Mouse (Mus musculus): ENCODE measurements at regions not wholly inside any gene's neighbourhood (a gene's known extent, or its start where the extent isn't known, plus 50 kb on each side); places are given as distances from the start of the nearest gene placed in this dataset.
A peak's percentile ranks its signal among the peaks of the same experiment; 100 is the strongest.

- Histone ChIP-seq H3K9ac (ENCODE audit: low read depth, low read length) (no peak overlapping the region), H3K4me3 (ENCODE audit: low read depth, low read length) (no peak overlapping the region), H3K4me2 (replicated peaks; ENCODE audit: low read depth) (no peak overlapping the region), H3K4me1 (replicated peaks; ENCODE audit: control insufficient read depth, insufficient read depth, low read length) (no peaks in the 10 kb centered on the region), H3K27me3 (replicated peaks; ENCODE audit: control insufficient read depth, insufficient read depth, low read length) (no peaks in the 10 kb centered on the region), H3K9me3 (ENCODE audit: control insufficient read depth) (no peaks in the 10 kb centered on the region), H3K36me3 (ENCODE audit: control insufficient read depth, insufficient read depth) (no peaks in the 10 kb centered on the region), H3K27ac (ENCODE audit: low read depth, low read length) (no peak overlapping the region)
- peak; percentile 94 for TF ChIP-seq CTCF (IDR thresholded peaks at IDR 0.05; ENCODE audit: low read depth)
- peak; percentile 31; the same call in 1 of the 2 replicates for ATAC-seq
- 22% methylated on average over 3 of the region's 3 CpGs for WGBS
Observed at GRCm38 (mm10) chr9:9375304-9375904, 136.5 kb upstream of the Arhgap42 start.

- ATAC-seq, result peak; percentile 41; the same call in 1 of the 2 replicates
- WGBS, result 42% methylated on average over 1 of the region's 1 CpGs
Observed at GRCm38 (mm10) chr9:9372594-9372993, 133.7 kb upstream of the Arhgap42 start.

DNA sequence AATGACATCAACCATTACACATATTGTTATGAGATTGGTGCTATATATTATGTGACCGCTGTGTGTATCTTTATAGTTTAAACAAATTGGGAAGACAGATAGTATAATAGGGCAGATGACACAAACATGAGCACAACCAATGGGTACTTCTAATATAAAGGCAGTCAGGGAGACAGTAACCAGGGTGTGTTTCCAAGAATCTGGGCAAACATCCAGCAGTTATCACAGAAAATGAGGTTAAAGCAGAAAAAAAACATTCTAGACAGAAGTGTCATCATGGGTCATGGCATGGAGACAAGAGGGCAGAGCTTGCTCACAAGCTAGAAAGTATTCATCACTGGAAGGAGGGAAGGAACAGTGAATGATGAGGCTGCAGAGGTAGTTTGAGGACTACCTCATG is 129.8 kb upstream of the Arhgap42 start:
- Histone ChIP-seq H3K36me3 (ENCODE audit: control insufficient read depth, insufficient read depth) (no peaks in the 10 kb centered on the region), H3K4me1 (replicated peaks; ENCODE audit: control insufficient read depth, insufficient read depth, low read length) (no peaks in the 10 kb centered on the region), H3K4me3 (ENCODE audit: low read depth, low read length) (no peak overlapping the region), H3K27me3 (replicated peaks; ENCODE audit: control insufficient read depth, insufficient read depth, low read length) (no peaks in the 10 kb centered on the region), H3K4me2 (replicated peaks; ENCODE audit: low read depth) (no peak overlapping the region), H3K9me3 (ENCODE audit: control insufficient read depth) (no peaks in the 10 kb centered on the region), H3K9ac (ENCODE audit: low read depth, low read length) (no peak overlapping the region), H3K27ac (ENCODE audit: low read depth, low read length) (no peak overlapping the region)
- TF ChIP-seq CTCF (IDR thresholded peaks at IDR 0.05; ENCODE audit: low read depth), result no peak
- 73% methylated on average over 1 of the region's 1 CpGs for WGBS
- ATAC-seq, result no peak

More at GRCm38 (mm10) chr9:9372594-9372993, 133.7 kb upstream of the Arhgap42 start:
- Histone ChIP-seq H3K9me3 (ENCODE audit: control insufficient read depth) (no peaks in the 10 kb centered on the region), H3K9ac (ENCODE audit: low read depth, low read length) (no peak overlapping the region), H3K27me3 (replicated peaks; ENCODE audit: control insufficient read depth, insufficient read depth, low read length) (no peaks in the 10 kb centered on the region), H3K4me1 (replicated peaks; ENCODE audit: control insufficient read depth, insufficient read depth, low read length) (no peaks in the 10 kb centered on the region), H3K4me2 (replicated peaks; ENCODE audit: low read depth) (no peak overlapping the region), H3K4me3 (ENCODE audit: low read depth, low read length) (no peak overlapping the region), H3K27ac (ENCODE audit: low read depth, low read length) (no peak overlapping the region), H3K36me3 (ENCODE audit: control insufficient read depth, insufficient read depth) (no peaks in the 10 kb centered on the region)
- peak; percentile 80 for TF ChIP-seq CTCF (IDR thresholded peaks at IDR 0.05; ENCODE audit: low read depth)

GRCm38 (mm10) chr9:9342456-9343185 is 103.7 kb upstream of the Arhgap42 start:
- H3K4me2 ChIP-seq (replicated peaks; ENCODE audit: low read depth), result no peak overlapping the region
- no peaks in the 10 kb centered on the region for H3K9me3 ChIP-seq (ENCODE audit: control insufficient read depth)
- no peak overlapping the region for H3K27ac ChIP-seq (ENCODE audit: low read depth, low read length)
- ATAC-seq, result no peak
- H3K4me3 ChIP-seq (ENCODE audit: low read depth, low read length), result no peak overlapping the region
- no peak overlapping the region for H3K9ac ChIP-seq (ENCODE audit: low read depth, low read length)
- H3K27me3 ChIP-seq (replicated peaks; ENCODE audit: control insufficient read depth, insufficient read depth, low read length), result no peaks in the 10 kb centered on the region
- H3K4me1 ChIP-seq (replicated peaks; ENCODE audit: control insufficient read depth, insufficient read depth, low read length), result no peaks in the 10 kb centered on the region
- 65% methylated on average over 1 of the region's 1 CpGs for WGBS
- TF ChIP-seq CTCF (IDR thresholded peaks at IDR 0.05; ENCODE audit: low read depth), result no peak
- no peaks in the 10 kb centered on the region for H3K36me3 ChIP-seq (ENCODE audit: control insufficient read depth, insufficient read depth)

GRCm38 (mm10) chr9:9318624-9319023 is 79.7 kb upstream of the Arhgap42 start:
- no peak for ATAC-seq
- no peaks in the 10 kb centered on the region for H3K9me3 ChIP-seq (ENCODE audit: control insufficient read depth)
- no peaks in the 10 kb centered on the region for H3K4me1 ChIP-seq (replicated peaks; ENCODE audit: control insufficient read depth, insufficient read depth, low read length)
- no peak overlapping the region for H3K4me3 ChIP-seq (ENCODE audit: low read depth, low read length)
- H3K27me3 ChIP-seq (replicated peaks; ENCODE audit: control insufficient read depth, insufficient read depth, low read length), result no peaks in the 10 kb centered on the region
- WGBS, result 30% methylated on average over 1 of the region's 1 CpGs
- H3K36me3 ChIP-seq (ENCODE audit: control insufficient read depth, insufficient read depth), result no peaks in the 10 kb centered on the region
- no peak overlapping the region for H3K4me2 ChIP-seq (replicated peaks; ENCODE audit: low read depth)
- no peak overlapping the region for H3K9ac ChIP-seq (ENCODE audit: low read depth, low read length)
- H3K27ac ChIP-seq (ENCODE audit: low read depth, low read length), result no peak overlapping the region
- TF ChIP-seq CTCF (IDR thresholded peaks at IDR 0.05; ENCODE audit: low read depth), result no peak

DNA sequence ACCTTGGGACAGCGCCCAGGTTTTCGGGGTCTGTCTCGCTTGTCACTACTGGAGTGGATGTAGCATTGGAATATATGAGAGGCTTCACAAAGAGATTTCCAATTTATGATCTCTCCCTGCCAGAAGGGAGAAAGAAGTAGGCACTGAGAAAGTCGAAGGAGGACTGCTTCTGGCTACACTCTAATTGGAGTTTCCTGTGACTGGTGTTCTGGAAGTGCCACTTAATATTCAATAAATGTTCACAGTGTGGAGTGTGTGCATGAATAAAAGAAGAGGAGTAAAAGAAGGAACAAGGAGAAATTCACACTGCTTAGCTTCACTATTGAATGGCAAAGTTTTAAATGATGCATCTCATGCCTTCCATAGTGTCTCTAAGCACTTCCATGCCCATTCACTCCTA is 77.1 kb upstream of the Arhgap42 start:
- H3K9ac ChIP-seq (ENCODE audit: low read depth, low read length), result no peak overlapping the region
- H3K4me2 ChIP-seq (replicated peaks; ENCODE audit: low read depth), result no peak overlapping the region
- no peak overlapping the region for H3K4me3 ChIP-seq (ENCODE audit: low read depth, low read length)
- H3K27me3 ChIP-seq (replicated peaks; ENCODE audit: control insufficient read depth, insufficient read depth, low read length), result no peaks in the 10 kb centered on the region
- no peaks in the 10 kb centered on the region for H3K9me3 ChIP-seq (ENCODE audit: control insufficient read depth)
- H3K36me3 ChIP-seq (ENCODE audit: control insufficient read depth, insufficient read depth), result no peaks in the 10 kb centered on the region
- no peak for TF ChIP-seq CTCF (IDR thresholded peaks at IDR 0.05; ENCODE audit: low read depth)
- no peak overlapping the region for H3K27ac ChIP-seq (ENCODE audit: low read depth, low read length)
- 85% methylated on average over 4 of the region's 4 CpGs for WGBS
- H3K4me1 ChIP-seq (replicated peaks; ENCODE audit: control insufficient read depth, insufficient read depth, low read length), result no peaks in the 10 kb centered on the region
- ATAC-seq, result no peak
